Mouse (Mus musculus) midbrain, postnatal 0 days (tissue): ENCODE results near the gene Ppm1d. TPM values are rescaled to one million over a fixed set of nuclear protein-coding genes. Genes with fewer than 3 reads are reported as not detected.
A peak's percentile ranks its signal among the peaks of the same experiment; 100 is the strongest.

ENCODE experiments used
- ATAC-seq: fragments of 200-750 bp; cut with Nextera tagmentation; 2 replicates; pipeline ENCODE4 v1.8.0; 2017; ENCODE audit warnings: moderate number of reproducible peaks, mild to moderate bottlenecking, moderate TSS enrichment, moderate library complexity; ENCODE audit not compliant: low FRiP score
- DNase-seq: peaks from one replicate; pipeline ENCODE4 v3.0.0-alpha.2; 2015; ENCODE audit warnings: low spot score
- H3K27ac ChIP-seq: fragments of 300-500 bp; sonication (generic); 2 replicates; pipeline ENCODE4 v1.5.1; 2014; ENCODE audit warnings: low read depth, mild to moderate bottlenecking, low read length, mixed read lengths
- H3K27me3 ChIP-seq: fragments of 300-500 bp; sonication (generic); 2 replicates; pipeline ENCODE4 v1.6.1; 2014; ENCODE audit warnings: low read length, control low read depth, mixed read lengths; ENCODE audit not compliant: insufficient read depth
- H3K36me3 ChIP-seq: fragments of 300-500 bp; sonication (generic); 2 replicates; pipeline ENCODE4 v1.6.1; 2014; ENCODE audit warnings: low read length, control low read depth, mixed read lengths; ENCODE audit not compliant: insufficient read depth
- H3K4me1 ChIP-seq: fragments of 300-500 bp; sonication (generic); 2 replicates; pipeline ENCODE4 v1.6.1; 2014; ENCODE audit warnings: mild to moderate bottlenecking, control low read depth, antibody characterized with exemption, low read length, mixed read lengths; ENCODE audit not compliant: insufficient read depth
- H3K4me2 ChIP-seq: fragments of 300-500 bp; sonication (generic); 2 replicates; pipeline ENCODE4 v1.6.1; 2014; ENCODE audit warnings: low read depth, mild to moderate bottlenecking, low read length, mixed read lengths; ENCODE audit not compliant: poor library complexity, severe bottlenecking
- H3K4me3 ChIP-seq: fragments of 300-500 bp; sonication (generic); 2 replicates; pipeline ENCODE4 v1.5.1; 2014; ENCODE audit warnings: low read depth, mild to moderate bottlenecking, low read length, moderate library complexity
- H3K9ac ChIP-seq: fragments of 300-500 bp; sonication (generic); replicated peaks from 2 replicates; pipeline ENCODE4 v1.6.1; 2014; ENCODE audit warnings: mild to moderate bottlenecking, low read length, moderate library complexity, mixed read lengths; ENCODE audit not compliant: poor library complexity, severe bottlenecking
- H3K9me3 ChIP-seq: fragments of 300-500 bp; sonication (generic); 2 replicates; pipeline ENCODE4 v1.6.1; 2016; ENCODE audit warnings: low read length, control low read depth
- CTCF ChIP-seq: IDR thresholded peaks from 2 replicates; pipeline ENCODE4 v1.5.1; 2016; ENCODE audit warnings: antibody characterized with exemption, mild to moderate bottlenecking
- WGBS: fragments of 180-500 bp; shearing (Covaris S2); extraction: QIAGEN DNeasy Blood & Tissue Kit; methylation state at CpG from one replicate; pipeline ENCODE4 v1.1.7; 2014; 5-methylcytosine and 5-hydroxymethylcytosine counted together
- polyA plus RNA-seq: library from polyadenylated mRNA; unstranded; fragments of >200 nt; fragmentation: Nextera tagmentation; extraction: Ambion mirVana; gene quantifications from 2 replicates; pipeline ENCODE4 v1.2.1, GENCODE M21; 2015
- total RNA-seq: library from RNA; depleted of rRNA; stranded (reverse); fragments of >200 nt; gene quantifications from 2 replicates; pipeline ENCODE4 v1.2.3, GENCODE M21; 2014

Gene Ppm1d
- total and polyA plus RNA-seq, 2 experiments from 2014 or later = 12.6 to 17.3 TPM

DNA sequence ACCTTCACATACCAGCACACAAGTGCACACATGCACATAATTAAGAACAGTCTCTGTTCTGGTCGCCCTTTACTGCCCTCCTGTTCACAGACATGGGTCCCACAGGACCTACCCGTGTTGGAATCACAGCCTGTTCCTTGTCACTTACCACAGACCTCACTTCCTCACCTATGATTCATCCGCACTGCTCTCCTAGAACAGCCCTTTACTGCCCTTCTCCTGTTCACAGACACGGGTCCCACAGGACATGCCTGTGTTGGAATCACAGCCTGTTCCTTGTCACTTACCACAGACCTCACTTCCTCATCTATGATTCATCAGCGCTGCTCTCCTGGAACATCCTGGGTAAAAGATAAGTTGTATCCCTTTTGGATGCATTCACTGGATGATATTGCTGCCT lies 33.4 kb upstream of the Ppm1d start:
- WGBS = 80% methylated on average over 5 of the region's 5 CpGs
- Histone ChIP-seq H3K27me3 (no peaks in the 10 kb centered on the region), H3K9me3 (no peaks in the 10 kb centered on the region), H3K27ac (no peak overlapping the region), H3K9ac (no peak overlapping the region), H3K4me1 (no peaks in the 10 kb centered on the region), H3K4me3 (no peak overlapping the region), H3K36me3 (no peaks in the 10 kb centered on the region), H3K4me2 (no peak overlapping the region)
- no peak for TF ChIP-seq CTCF
- no peak for ATAC-seq
- DNase-seq = no peak

- Histone ChIP-seq H3K36me3 (no peaks in the 10 kb centered on the region), H3K27me3 (no peaks in the 10 kb centered on the region), H3K27ac (no peak overlapping the region), H3K9me3 (no peaks in the 10 kb centered on the region), H3K4me3 (no peak overlapping the region), H3K4me1 (no peaks in the 10 kb centered on the region), H3K4me2 (no peak overlapping the region), H3K9ac (no peak overlapping the region)
- no peak for ATAC-seq
- 82% methylated on average over 1 of the region's 1 CpGs for WGBS
- DNase-seq = no peak
- peak; percentile 6; the same call in 1 of the 2 replicates for TF ChIP-seq CTCF
These were observed 32.9 kb upstream of the Ppm1d start for GRCm38 (mm10) chr11:85278175-85278574.

DNA sequence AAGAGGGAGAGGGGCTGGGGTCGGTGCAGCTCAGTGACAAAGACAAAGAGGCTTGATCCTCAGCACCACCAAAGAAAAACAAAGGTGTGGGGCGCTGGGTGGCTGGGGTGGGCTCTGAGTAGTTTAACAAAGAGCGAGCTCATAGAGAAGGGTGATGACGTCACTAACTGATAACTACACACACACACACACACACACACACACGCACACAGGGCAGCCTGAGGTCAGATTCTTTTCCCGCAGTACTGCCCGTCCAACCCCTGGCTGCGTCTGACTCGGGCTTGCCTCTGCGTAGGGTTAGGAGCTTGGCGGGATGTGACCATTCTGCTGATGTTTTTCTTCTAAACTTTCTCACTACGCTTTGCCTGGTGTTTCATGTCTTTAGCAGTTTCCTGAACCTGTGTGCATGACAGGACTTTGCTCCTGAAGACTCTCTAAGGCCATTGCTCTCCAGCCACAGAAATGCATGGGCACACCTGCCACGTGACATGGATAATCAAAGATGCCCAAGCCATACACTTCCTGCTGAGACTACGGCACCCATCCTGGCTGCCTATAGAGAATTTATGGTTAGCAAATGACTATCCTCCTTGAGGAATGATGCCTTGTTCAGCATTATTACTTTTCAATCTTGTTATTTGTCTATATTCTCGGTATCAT lies 29.7 kb upstream of the Ppm1d start:
- WGBS = 82% methylated on average over 15 of the region's 15 CpGs
- Histone ChIP-seq H3K36me3 (no peaks in the 10 kb centered on the region), H3K4me3 (no peak overlapping the region), H3K27me3 (no peaks in the 10 kb centered on the region), H3K27ac (no peak overlapping the region), H3K9me3 (no peaks in the 10 kb centered on the region), H3K9ac (no peak overlapping the region), H3K4me2 (no peak overlapping the region), H3K4me1 (no peaks in the 10 kb centered on the region)
- no peak for ATAC-seq
- no peak for TF ChIP-seq CTCF
- DNase-seq = no peak

DNA sequence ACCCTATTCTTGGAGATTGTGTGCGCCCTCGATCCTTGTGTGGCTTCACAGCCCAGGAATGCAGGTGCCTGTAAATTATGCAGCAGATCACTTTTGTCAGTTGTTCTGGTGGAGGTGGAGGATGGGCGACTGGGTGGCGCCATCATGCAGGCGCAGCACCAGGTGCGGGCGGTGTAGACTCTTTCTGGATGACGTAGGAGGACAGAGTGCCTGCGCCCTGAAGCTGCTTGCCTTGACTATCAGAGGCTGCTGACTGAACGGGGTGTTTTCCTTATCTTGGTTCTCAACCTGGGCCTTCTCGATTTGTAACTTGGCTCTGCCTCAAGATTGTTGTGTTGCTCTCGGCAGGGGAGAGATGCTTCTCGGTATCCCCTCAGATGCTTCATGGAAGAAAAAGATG lies 13.1 kb upstream of the Ppm1d start:
- no peak for ATAC-seq
- H3K9ac ChIP-seq = no peak overlapping the region
- no peaks in the 10 kb centered on the region for H3K27me3 ChIP-seq
- no peak for DNase-seq
- no peaks in the 10 kb centered on the region for H3K9me3 ChIP-seq
- no peak overlapping the region for H3K4me2 ChIP-seq
- WGBS = 81% methylated on average over 13 of the region's 13 CpGs
- H3K27ac ChIP-seq = no peak overlapping the region
- TF ChIP-seq CTCF = no peak
- H3K4me1 ChIP-seq = no peaks in the 10 kb centered on the region
- no peak overlapping the region for H3K4me3 ChIP-seq
- no peaks in the 10 kb centered on the region for H3K36me3 ChIP-seq

- H3K4me2 ChIP-seq = no peak overlapping the region
- H3K9ac ChIP-seq = no peak overlapping the region
- ATAC-seq (no peak), DNase-seq (no peak)
- 91% methylated on average over 2 of the region's 2 CpGs for WGBS
- H3K36me3 ChIP-seq = no peaks in the 10 kb centered on the region
- no peaks in the 10 kb centered on the region for H3K27me3 ChIP-seq
- TF ChIP-seq CTCF = no peak
- H3K4me3 ChIP-seq = no peak overlapping the region
- no peaks in the 10 kb centered on the region for H3K4me1 ChIP-seq
- no peak overlapping the region for H3K27ac ChIP-seq
- no peaks in the 10 kb centered on the region for H3K9me3 ChIP-seq
These were observed 11.2 kb upstream of the Ppm1d start for GRCm38 (mm10) chr11:85299880-85300279.

DNA sequence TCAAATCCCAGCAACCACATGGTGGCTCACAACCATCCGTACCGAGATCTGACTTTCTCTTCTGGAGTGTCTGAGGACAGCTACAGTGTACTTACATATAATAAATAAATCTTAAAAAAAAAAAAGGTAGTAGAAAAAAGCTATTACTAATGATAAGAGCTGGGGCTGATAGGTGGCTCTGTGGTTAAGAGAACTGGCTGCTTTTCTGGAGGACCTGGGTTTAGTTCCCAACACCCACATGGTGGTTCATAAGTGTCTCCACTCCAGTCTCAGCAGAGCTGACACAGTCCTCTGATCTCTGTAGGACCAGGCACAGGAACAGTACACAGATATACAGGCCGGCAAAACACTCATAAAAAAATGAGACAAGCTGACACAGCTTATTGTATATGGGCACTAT lies 9.9 kb upstream of the Ppm1d start:
- WGBS = 90% methylated on average over 3 of the region's 3 CpGs
- Histone ChIP-seq H3K36me3 (no peaks in the 10 kb centered on the region), H3K27ac (no peak overlapping the region), H3K9ac (no peak overlapping the region), H3K9me3 (no peaks in the 10 kb centered on the region), H3K4me3 (no peak overlapping the region), H3K4me2 (no peak overlapping the region), H3K4me1 (no peaks in the 10 kb centered on the region), H3K27me3 (no peaks in the 10 kb centered on the region)
- TF ChIP-seq CTCF = no peak
- DNase-seq (no peak), ATAC-seq (no peak)
